Mouse (Mus musculus): ENCODE data around the gene Gm45716.

DNA sequence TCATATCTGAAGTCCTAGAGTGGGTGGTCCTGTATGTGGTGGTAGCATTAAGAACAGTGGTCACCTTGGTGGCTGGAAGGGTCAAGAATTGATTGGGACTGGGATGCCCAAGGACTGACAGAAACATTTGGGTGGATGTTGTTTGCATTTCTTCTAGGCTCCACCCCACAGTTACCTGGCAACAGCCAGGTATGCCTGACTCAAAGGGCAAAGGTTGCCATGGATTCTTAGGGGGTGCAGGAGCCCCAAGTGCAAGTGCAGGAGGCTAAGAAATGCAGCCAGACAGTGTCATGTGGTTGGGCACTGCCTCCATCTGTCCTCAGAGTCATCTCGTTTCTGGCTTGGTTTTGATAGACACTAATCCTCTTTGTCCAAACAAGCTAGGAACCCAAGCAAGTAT lies 86.7 kb downstream of the Gm45716 start:
- TF ChIP-seq POLR2A (IDR thresholded peaks at IDR 0.05; ENCODE audit: borderline replicate concordance, extremely low read depth, low read depth, low read length) (no peak), CTCF (IDR thresholded peaks at IDR 0.05; ENCODE audit: insufficient read depth, low read length) (no peak)

Measured in lung, adult 2 months (tissue).